Mouse (Mus musculus): ENCODE results near the gene Ifna12. TPM values are rescaled to one million over a fixed set of nuclear protein-coding genes. Genes with fewer than 3 reads are reported as not detected.
A peak's percentile ranks its signal among the peaks of the same experiment; 100 is the strongest.
"Not testable (repeated sequence)": the region's sequence is repeated elsewhere in the genome, so short reads cannot be mapped to it uniquely, and the experiment has no call there.

Ifna12 gene
- polyA plus RNA-seq (2015; fragmentation: Nextera tagmentation; extraction: Ambion mirVana): not detected in 2 replicates

GRCm38 (mm10) chr4:88603276-88603675, at the start of gene Ifna12:
Ifna12 (minus strand) TSS chr4:88603376.
- Histone ChIP-seq H3K9me3 (ENCODE audit: low read length) (no peaks in the 10 kb centered on the region), H3K36me3 (ENCODE audit: insufficient read depth, low read length) (no peaks in the 10 kb centered on the region), H3K27ac (ENCODE audit: low read length) (no peak within 1 kb of the TSS), H3K27me3 (ENCODE audit: insufficient read depth, low read length) (no peaks in the 10 kb centered on the region), H3K4me1 (ENCODE audit: insufficient read depth, low read length) (no peaks in the 10 kb centered on the region), H3K4me3 (ENCODE audit: low read length) (no peak within 1 kb of the TSS), H3K9ac (replicated peaks; ENCODE audit: low read length) (no peak within 1 kb of the TSS), H3K4me2 (replicated peaks; ENCODE audit: low read depth, low read length) (no peak within 1 kb of the TSS)
- no peak for ATAC-seq (ENCODE audit: low FRiP score, low TSS enrichment)

GRCm38 (mm10) chr4:88644359-88644758, 41.2 kb upstream of the Ifna12 start, which contains the start of gene Ifna13:
Ifna13 (minus strand) TSS chr4:88644459.
- Histone ChIP-seq H3K9me3 (ENCODE audit: low read length) (no peaks in the 10 kb centered on the region), H3K36me3 (ENCODE audit: insufficient read depth, low read length) (no peaks in the 10 kb centered on the region), H3K27me3 (ENCODE audit: insufficient read depth, low read length) (no peaks in the 10 kb centered on the region), H3K4me3 (ENCODE audit: low read length) (no peak within 1 kb of the TSS), H3K9ac (replicated peaks; ENCODE audit: low read length) (no peak within 1 kb of the TSS), H3K4me1 (ENCODE audit: insufficient read depth, low read length) (no peaks in the 10 kb centered on the region), H3K27ac (ENCODE audit: low read length) (no peak within 1 kb of the TSS), H3K4me2 (replicated peaks; ENCODE audit: low read depth, low read length) (no peak within 1 kb of the TSS)
- WGBS: 56% methylated on average over 2 of the region's 2 CpGs
- no peak for ATAC-seq (ENCODE audit: low FRiP score, low TSS enrichment)

- ATAC-seq (ENCODE audit: low FRiP score, low TSS enrichment): no peak
- WGBS: 19% methylated on average over 2 of the region's 2 CpGs
- Histone ChIP-seq H3K27ac (ENCODE audit: low read length) (no peak overlapping the region), H3K9ac (replicated peaks; ENCODE audit: low read length) (no peak overlapping the region), H3K4me1 (ENCODE audit: insufficient read depth, low read length) (no peaks in the 10 kb centered on the region), H3K9me3 (ENCODE audit: low read length) (no peaks in the 10 kb centered on the region), H3K4me2 (replicated peaks; ENCODE audit: low read depth, low read length) (no peak overlapping the region), H3K36me3 (ENCODE audit: insufficient read depth, low read length) (no peaks in the 10 kb centered on the region), H3K4me3 (ENCODE audit: low read length) (no peak overlapping the region), H3K27me3 (ENCODE audit: insufficient read depth, low read length) (no peaks in the 10 kb centered on the region)
These were observed 39.4 kb upstream of the Ifna12 start for GRCm38 (mm10) chr4:88642526-88642925.

GRCm38 (mm10) chr4:88641077-88641831, 38.1 kb upstream of the Ifna12 start:
- H3K27ac ChIP-seq (ENCODE audit: low read length): no peak overlapping the region
- peak overlapping the region; percentile 49 for H3K4me3 ChIP-seq (ENCODE audit: low read length)

GRCm38 (mm10) chr4:88640704-88641076, 37.5 kb upstream of the Ifna12 start:
- peak overlapping the region; percentile 49 for H3K4me3 ChIP-seq (ENCODE audit: low read length)
- H3K9ac ChIP-seq (replicated peaks; ENCODE audit: low read length): peak overlapping the region; percentile 66
- H3K4me2 ChIP-seq (replicated peaks; ENCODE audit: low read depth, low read length): peak overlapping the region; percentile 54
- WGBS: 54% methylated on average over 8 of the region's 8 CpGs
- H3K9me3 ChIP-seq (ENCODE audit: low read length): no peaks in the 10 kb centered on the region
- H3K27ac ChIP-seq (ENCODE audit: low read length): no peak overlapping the region
- no peaks in the 10 kb centered on the region for H3K4me1 ChIP-seq (ENCODE audit: insufficient read depth, low read length)
- ATAC-seq (ENCODE audit: low FRiP score, low TSS enrichment): no peak
- H3K36me3 ChIP-seq (ENCODE audit: insufficient read depth, low read length): no peaks in the 10 kb centered on the region
- H3K27me3 ChIP-seq (ENCODE audit: insufficient read depth, low read length): no peaks in the 10 kb centered on the region

More at GRCm38 (mm10) chr4:88641077-88641831, 38.1 kb upstream of the Ifna12 start:
- WGBS: 13% methylated on average over 11 of the region's 11 CpGs
- H3K9ac ChIP-seq (replicated peaks; ENCODE audit: low read length): peak overlapping the region; percentile 66
- ATAC-seq (ENCODE audit: low FRiP score, low TSS enrichment): peak; percentile 95
- peak overlapping the region; percentile 54 for H3K4me2 ChIP-seq (replicated peaks; ENCODE audit: low read depth, low read length)
- H3K4me1 ChIP-seq (ENCODE audit: insufficient read depth, low read length): no peaks in the 10 kb centered on the region
- H3K36me3 ChIP-seq (ENCODE audit: insufficient read depth, low read length): no peaks in the 10 kb centered on the region
- H3K9me3 ChIP-seq (ENCODE audit: low read length): no peaks in the 10 kb centered on the region
- H3K27me3 ChIP-seq (ENCODE audit: insufficient read depth, low read length): no peaks in the 10 kb centered on the region

GRCm38 (mm10) chr4:88634311-88634710, 31.1 kb upstream of the Ifna12 start, which contains the start of gene C87499:
C87499 (minus strand) TSS chr4:88634411.
- no peak within 1 kb of the TSS for H3K27ac ChIP-seq (ENCODE audit: low read length)
- H3K36me3 ChIP-seq (ENCODE audit: insufficient read depth, low read length): no peaks in the 10 kb centered on the region
- no peaks in the 10 kb centered on the region for H3K27me3 ChIP-seq (ENCODE audit: insufficient read depth, low read length)
- no peak within 1 kb of the TSS for H3K4me2 ChIP-seq (replicated peaks; ENCODE audit: low read depth, low read length)
- H3K9me3 ChIP-seq (ENCODE audit: low read length): no peaks in the 10 kb centered on the region
- no peak within 1 kb of the TSS for H3K4me3 ChIP-seq (ENCODE audit: low read length)
- H3K9ac ChIP-seq (replicated peaks; ENCODE audit: low read length): no peak within 1 kb of the TSS
- WGBS: 82% methylated on average over 4 of the region's 4 CpGs
- H3K4me1 ChIP-seq (ENCODE audit: insufficient read depth, low read length): no peaks in the 10 kb centered on the region
- ATAC-seq (ENCODE audit: low FRiP score, low TSS enrichment): no peak

GRCm38 (mm10) chr4:88592285-88592684, 10.9 kb downstream of the Ifna12 start, which contains the start of gene Ifna9:
Ifna9 (minus strand) TSS chr4:88592385.
- 87% methylated on average over 1 of the region's 1 CpGs for WGBS
- H3K4me2 ChIP-seq (replicated peaks; ENCODE audit: low read depth, low read length): no peak within 1 kb of the TSS

GRCm38 (mm10) chr4:88571698-88572097, 31.5 kb downstream of the Ifna12 start, which contains the start of gene Ifna14:
Ifna14 (minus strand) TSS chr4:88571798.
- H3K4me2 ChIP-seq (replicated peaks; ENCODE audit: low read depth, low read length): no peak within 1 kb of the TSS
- no peaks in the 10 kb centered on the region for H3K9me3 ChIP-seq (ENCODE audit: low read length)
- no peak for ATAC-seq (ENCODE audit: low FRiP score, low TSS enrichment)
- H3K4me3 ChIP-seq (ENCODE audit: low read length): no peak within 1 kb of the TSS
- no peak within 1 kb of the TSS for H3K9ac ChIP-seq (replicated peaks; ENCODE audit: low read length)
- no peaks in the 10 kb centered on the region for H3K36me3 ChIP-seq (ENCODE audit: insufficient read depth, low read length)
- 83% methylated on average over 1 of the region's 1 CpGs for WGBS
- H3K27me3 ChIP-seq (ENCODE audit: insufficient read depth, low read length): no peaks in the 10 kb centered on the region
- H3K27ac ChIP-seq (ENCODE audit: low read length): no peak within 1 kb of the TSS
- no peaks in the 10 kb centered on the region for H3K4me1 ChIP-seq (ENCODE audit: insufficient read depth, low read length)

More at GRCm38 (mm10) chr4:88592285-88592684, 10.9 kb downstream of the Ifna12 start, which contains the start of gene Ifna9:
- Histone ChIP-seq H3K4me1 (ENCODE audit: insufficient read depth, low read length) (no peaks in the 10 kb centered on the region), H3K4me3 (ENCODE audit: low read length) (no peak within 1 kb of the TSS), H3K27me3 (ENCODE audit: insufficient read depth, low read length) (no peaks in the 10 kb centered on the region), H3K27ac (ENCODE audit: low read length) (no peak within 1 kb of the TSS), H3K36me3 (ENCODE audit: insufficient read depth, low read length) (no peaks in the 10 kb centered on the region), H3K9me3 (ENCODE audit: low read length) (no peaks in the 10 kb centered on the region), H3K9ac (replicated peaks; ENCODE audit: low read length) (no peak within 1 kb of the TSS)
- no peak for ATAC-seq (ENCODE audit: low FRiP score, low TSS enrichment)

GRCm38 (mm10) chr4:88561791-88562190, 41.4 kb downstream of the Ifna12 start:
- no peak overlapping the region for H3K9ac ChIP-seq (replicated peaks; ENCODE audit: low read length)
- no peaks in the 10 kb centered on the region for H3K4me1 ChIP-seq (ENCODE audit: insufficient read depth, low read length)
- H3K4me2 ChIP-seq (replicated peaks; ENCODE audit: low read depth, low read length): no peak overlapping the region
- H3K36me3 ChIP-seq (ENCODE audit: insufficient read depth, low read length): no peaks in the 10 kb centered on the region
- no peak for ATAC-seq (ENCODE audit: low FRiP score, low TSS enrichment)
- H3K27ac ChIP-seq (ENCODE audit: low read length): no peak overlapping the region
- H3K9me3 ChIP-seq (ENCODE audit: low read length): no peaks in the 10 kb centered on the region
- H3K27me3 ChIP-seq (ENCODE audit: insufficient read depth, low read length): no peaks in the 10 kb centered on the region
- 100% methylated on average over 1 of the region's 1 CpGs for WGBS
- H3K4me3 ChIP-seq (ENCODE audit: low read length): no peak overlapping the region

- not testable (repeated sequence) for H3K4me1 ChIP-seq (ENCODE audit: insufficient read depth, low read length); H3K4me2 ChIP-seq (replicated peaks; ENCODE audit: low read depth, low read length); H3K36me3 ChIP-seq (ENCODE audit: insufficient read depth, low read length); H3K9ac ChIP-seq (replicated peaks; ENCODE audit: low read length); H3K27ac ChIP-seq (ENCODE audit: low read length); H3K9me3 ChIP-seq (ENCODE audit: low read length); H3K4me3 ChIP-seq (ENCODE audit: low read length); ATAC-seq (ENCODE audit: low FRiP score, low TSS enrichment); H3K27me3 ChIP-seq (ENCODE audit: insufficient read depth, low read length)
These were observed 45.0 kb downstream of the Ifna12 start, which contains the start of gene Ifna15 for GRCm38 (mm10) chr4:88558145-88558544. Ifna15 (minus strand) TSS chr4:88558245.

Data from kidney, embryonic 16.5 days (tissue).